ENCODE assay signal across 9 mouse cellular contexts in genomic region chr14:19803623-19804022, GRCm38 (mm10). TPM values are rescaled to one million over a fixed set of nuclear protein-coding genes. Genes with fewer than 3 reads are reported as not detected.
DNase-seq lines count a peak whose midpoint lies in the region; ATAC-seq and TF ChIP-seq lines count a peak whose summit lies in the region.
"Had no signal": no experiment of that assay in that cellular context is flagged by ENCODE, and none has a peak within 500 bp of the region (broad histone marks: within the 10 kb centered on the region; RNA-seq: fewer than 3 reads in every experiment).

No protein-coding gene starts in this region.

- H3K4me1 ChIP-seq in liver, embryonic 11.5 days (replicated peaks; ENCODE audit: control insufficient read depth, insufficient read depth, low read length) = peaks cover 4% of the 10 kb centered on the region; the same call in 1 of the 2 replicates

- no peaks in the 10 kb centered on the region for H3K27me3 ChIP-seq in liver, embryonic 11.5 days (replicated peaks; ENCODE audit: control insufficient read depth, insufficient read depth, low read length)
- H3K27me3 ChIP-seq: CH12.LX had no signal

- peaks cover 8% of the 10 kb centered on the region; the same call in 1 of the 2 replicates for H3K36me3 ChIP-seq in liver, embryonic 11.5 days (ENCODE audit: control insufficient read depth, insufficient read depth, low read length)

- no peak overlapping the region for H3K4me3 ChIP-seq in liver, embryonic 11.5 days (ENCODE audit: low read depth, low read length)
- no peak overlapping the region for H3K4me3 ChIP-seq in layer of hippocampus, adult 2 months

- peak; percentile 17 for DNase-seq in gastrocnemius, postnatal 10 days
- DNase-seq in gastrocnemius, postnatal 36 days = no peak
- DNase-seq in 3T3-L1 (ENCODE audit: low read depth, low spot score) (peak; percentile 54), R1 (ENCODE audit: low read depth, low spot score) (peak; percentile 83)
- DNase-seq in liver, embryonic 11.5 days (ENCODE audit: low spot score) = no peak
- DNase-seq in cerebellum, postnatal 36 days = no peak
- DNase-seq in layer of hippocampus, adult 2 months (ENCODE audit: low spot score in 2 of 2) = no peak
- no peak for DNase-seq in heart, adult 11 months

- H3K27ac ChIP-seq in liver, embryonic 11.5 days (ENCODE audit: low read depth, low read length) = no peak overlapping the region
- no peak overlapping the region for H3K27ac ChIP-seq in layer of hippocampus, adult 2 months

- TF ChIP-seq CTCF in layer of hippocampus, adult 2 months (conservative IDR thresholded peaks at IDR 0.05) = no peak

- ATAC-seq in liver, embryonic 11.5 days (replicated peaks; ENCODE audit: low FRiP score) = peak; percentile 36; the same call in 1 of the 2 replicates

- H3K4me2 ChIP-seq in liver, embryonic 11.5 days = no peak overlapping the region

- intact Hi-C loops in gastrocnemius, postnatal 36 days (cut with DNase I) = no loop called here

- WGBS in liver, embryonic 11.5 days = 36% methylated on average over 10 of the region's 10 CpGs

- H3K9me3 ChIP-seq in liver, embryonic 11.5 days (ENCODE audit: control insufficient read depth, low read length) = no peaks in the 10 kb centered on the region

- H3K9ac ChIP-seq in liver, embryonic 11.5 days (ENCODE audit: low read depth, low read length) = no peak overlapping the region

RNA-seq across cellular contexts. Expression of gene Rtraf, which starts 20.0 kb away (rescaled TPM):
- 10 to 100 TPM; 78.3 to 85.5 TPM for total RNA-seq in gastrocnemius, postnatal 10 days (2021)
- 10 to 100 TPM; 60.1 to 80.7 TPM for total RNA-seq in gastrocnemius, postnatal 36 days (2021)
- polyA plus RNA-seq in liver, embryonic 11.5 days (2014; fragmentation: Nextera tagmentation; extraction: Ambion mirVana) = 168 and 183 TPM in 2 replicates
- total RNA-seq in layer of hippocampus, adult 2 months (2021) = 10 to 100 TPM; 51.5 to 56.4 TPM

RNA-seq across cellular contexts. Expression of gene Nid2, which starts 52.6 kb away (rescaled TPM):
- 10 to 100 TPM; 90.7 to 94.0 TPM for total RNA-seq in gastrocnemius, postnatal 10 days (2021)
- 10 to 100 TPM in 1 of 2 experiments, 1 to 10 TPM in 1; 9.1 to 11.5 TPM for total RNA-seq in gastrocnemius, postnatal 36 days (2021)
- polyA plus RNA-seq in liver, embryonic 11.5 days (2014; fragmentation: Nextera tagmentation; extraction: Ambion mirVana) = 44.1 and 45.2 TPM in 2 replicates
- 1 to 10 TPM; 1.4 to 2.3 TPM for total RNA-seq in layer of hippocampus, adult 2 months (2021)

Comparison
In these comparisons a context has a peak if more than half of its experiments do, and no peak if none do; other contexts are left out.
1. DNase-seq: peak in gastrocnemius, postnatal 10 days (single experiment), 3T3-L1 (single experiment) and R1 (single experiment); none in gastrocnemius, postnatal 36 days (0 of 2), liver, embryonic 11.5 days (single experiment), cerebellum, postnatal 36 days (0 of 2), layer of hippocampus, adult 2 months (0 of 2) and heart, adult 11 months (single experiment).
2. RNA of gene Nid2, which starts 52.6 kb away (total RNA-seq): 90.7 to 94.0 TPM in gastrocnemius, postnatal 10 days; 9.1 to 11.5 TPM in gastrocnemius, postnatal 36 days and 1.4 to 2.3 TPM in layer of hippocampus, adult 2 months; every median in the first group is over 4 times any median in the second.